Mouse (Mus musculus) frontal cortex, postnatal 10 days (tissue): ENCODE data around the gene Larp6.

Source experiments
- DNase-seq, 2 experiments: peaks; one replicate each; pipeline ENCODE4 v3.0.0; 2022; ENCODE audit warnings: low spot score in 2 of 2, mixed read lengths in 1 of 2

Larp6 gene

GRCm38 (mm10) chr9:60759436-60760007, 46.7 kb downstream of the Larp6 start:
- DNase-seq = no peak

GRCm38 (mm10) chr9:60765181-60765580, 52.4 kb downstream of the Larp6 start:
- DNase-seq = no peak

DNA sequence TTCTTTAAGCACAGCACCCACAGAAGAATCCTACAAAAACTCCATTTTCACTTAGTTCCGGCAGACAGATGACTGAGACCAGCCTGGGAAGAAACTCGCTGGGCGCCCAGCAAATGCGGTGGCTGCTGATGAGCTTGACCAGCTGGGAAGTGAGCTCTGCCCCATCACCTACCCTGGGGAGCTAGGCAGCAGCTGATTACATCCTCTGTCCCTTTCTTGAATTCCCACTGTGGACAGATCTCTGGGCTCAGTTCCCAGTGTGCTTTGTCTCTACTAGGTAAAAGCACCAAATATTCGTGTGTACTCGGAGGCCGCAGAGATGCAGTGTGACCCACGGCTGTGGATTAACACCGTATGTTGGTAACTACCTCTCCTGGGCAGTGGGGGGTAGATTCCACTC, 55.6 kb downstream of the Larp6 start:
- DNase-seq = no peak

- no peak for DNase-seq
Observed at GRCm38 (mm10) chr9:60769711-60770111, 56.9 kb downstream of the Larp6 start.

DNA sequence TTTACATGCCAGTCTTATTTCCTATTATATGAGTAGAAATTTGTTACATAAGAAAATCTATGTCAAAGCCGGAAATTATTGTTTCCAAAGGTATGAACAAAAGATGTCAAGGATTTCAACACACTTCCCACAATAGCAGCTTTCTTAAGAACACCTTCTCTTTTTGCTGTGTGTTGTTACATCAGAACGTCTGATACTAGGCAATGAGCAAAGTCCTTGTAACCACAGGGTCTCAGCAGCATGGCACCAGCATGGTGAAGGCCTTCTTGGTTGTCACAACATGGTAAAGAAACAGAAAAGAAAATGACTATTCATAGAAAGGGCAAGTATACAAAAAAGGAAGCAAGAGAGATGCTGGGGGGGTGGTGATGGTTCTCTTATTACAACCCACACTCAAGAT, 60.9 kb downstream of the Larp6 start:
- no peak for DNase-seq

GRCm38 (mm10) chr9:60776899-60777298, 64.1 kb downstream of the Larp6 start:
- DNase-seq = no peak

DNA sequence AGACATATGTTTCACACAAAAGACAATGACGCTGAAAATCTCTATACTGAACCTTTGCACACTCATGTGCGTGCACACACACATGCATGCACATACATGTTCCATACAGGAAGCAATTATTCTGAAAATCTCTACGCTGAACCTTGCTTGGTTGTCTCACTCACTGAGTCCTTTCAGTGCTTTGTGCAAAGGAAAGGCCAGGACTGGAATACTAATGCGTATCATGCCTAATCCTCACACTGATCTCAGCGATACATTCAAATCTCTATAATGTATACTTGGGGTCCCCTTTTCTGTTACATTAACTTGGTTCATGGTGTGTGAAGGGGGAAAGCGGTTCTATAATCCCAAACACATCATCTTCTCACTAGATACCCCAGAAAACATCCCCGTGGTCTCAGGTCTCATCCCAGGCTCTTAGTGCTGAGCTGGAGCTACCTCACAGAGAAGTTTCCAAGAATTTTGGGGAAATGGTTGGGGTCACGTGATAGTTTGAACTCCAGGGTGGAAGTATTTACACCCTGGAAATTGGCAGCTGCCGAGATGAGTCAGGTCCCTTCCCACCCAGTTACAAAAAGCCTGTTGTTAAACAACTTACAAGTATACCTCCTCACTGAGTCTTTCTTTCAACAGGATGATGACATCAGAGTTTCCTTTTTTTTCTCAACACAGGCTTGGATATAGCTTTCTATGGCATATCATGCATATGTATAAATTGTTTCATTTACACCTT, 69.4 kb downstream of the Larp6 start:
- no peak for DNase-seq

GRCm38 (mm10) chr9:60785069-60785468, 72.3 kb downstream of the Larp6 start:
- DNase-seq = no peak

DNA sequence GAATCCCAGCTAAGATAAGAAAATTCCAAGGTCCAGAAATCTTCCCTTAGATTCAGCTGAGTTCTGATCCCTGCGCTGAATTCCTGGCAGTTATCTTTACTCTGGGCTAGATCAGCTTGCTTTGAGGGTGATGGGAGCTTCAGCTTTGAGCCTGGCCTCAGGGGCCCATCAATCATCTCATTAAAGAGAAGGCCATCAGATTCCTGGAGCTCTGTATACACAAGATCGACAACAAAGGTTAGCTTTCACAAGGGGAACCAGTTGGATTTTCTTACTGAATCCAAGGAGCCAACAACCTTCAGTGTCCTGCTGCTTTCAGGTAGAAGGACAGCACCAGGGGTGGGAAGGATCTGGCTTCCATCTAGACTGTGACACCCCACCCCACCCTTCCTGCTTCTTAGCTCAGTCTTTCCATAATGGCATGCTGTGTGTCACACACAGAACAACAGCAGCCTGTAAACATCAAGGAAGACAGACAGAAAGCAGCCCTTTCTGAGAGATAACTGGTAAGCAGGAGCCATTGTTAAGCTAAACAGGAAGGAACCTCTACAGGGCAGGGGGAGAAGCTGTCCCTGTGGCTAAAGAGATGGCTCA, 74.8 kb downstream of the Larp6 start:
- no peak for DNase-seq
